Mouse (Mus musculus): ENCODE measurements around the gene Oaf.

The Oaf gene

GRCm38 (mm10) chr9:43245801-43246570 is 6.3 kb upstream of the Oaf start:
- no peak for DNase-seq (ENCODE audit: low spot score)

GRCm38 (mm10) chr9:43242432-43242831 is 2.7 kb upstream of the Oaf start:
- DNase-seq (ENCODE audit: low spot score) = no peak

- DNase-seq (ENCODE audit: low spot score) = no peak
Measured at GRCm38 (mm10) chr9:43241970-43242369, 2.3 kb upstream of the Oaf start.

- DNase-seq (ENCODE audit: low spot score) = no peak
Measured at GRCm38 (mm10) chr9:43241291-43241690, 1.6 kb upstream of the Oaf start.

GRCm38 (mm10) chr9:43240594-43240900 is 836 bp upstream of the Oaf start:
- no peak for DNase-seq (ENCODE audit: low spot score)

GRCm38 (mm10) chr9:43238631-43239545 is 823 bp downstream of the Oaf start:
- no peak for DNase-seq (ENCODE audit: low spot score)

GRCm38 (mm10) chr9:43238167-43238566 is 1.5 kb downstream of the Oaf start:
- DNase-seq (ENCODE audit: low spot score) = no peak

- DNase-seq (ENCODE audit: low spot score) = no peak
Measured at GRCm38 (mm10) chr9:43237111-43237775, 2.5 kb downstream of the Oaf start.

- no peak for DNase-seq (ENCODE audit: low spot score)
Measured at GRCm38 (mm10) chr9:43236576-43236975, 3.1 kb downstream of the Oaf start.

GRCm38 (mm10) chr9:43236106-43236505 is 3.6 kb downstream of the Oaf start:
- DNase-seq (ENCODE audit: low spot score) = no peak

- DNase-seq (ENCODE audit: low spot score) = no peak
Measured at GRCm38 (mm10) chr9:43235336-43235735, 4.4 kb downstream of the Oaf start.

GRCm38 (mm10) chr9:43234496-43234895 is 5.2 kb downstream of the Oaf start:
- no peak for DNase-seq (ENCODE audit: low spot score)

- no peak for DNase-seq (ENCODE audit: low spot score)
Measured at GRCm38 (mm10) chr9:43233515-43233914, 6.2 kb downstream of the Oaf start.

GRCm38 (mm10) chr9:43233044-43233443 is 6.7 kb downstream of the Oaf start:
- no peak for DNase-seq (ENCODE audit: low spot score)

- no peak for DNase-seq (ENCODE audit: low spot score)
Measured at GRCm38 (mm10) chr9:43232286-43232685, 7.4 kb downstream of the Oaf start.

GRCm38 (mm10) chr9:43231805-43232204 is 7.9 kb downstream of the Oaf start:
- no peak for DNase-seq (ENCODE audit: low spot score)

GRCm38 (mm10) chr9:43230886-43231285 is 8.8 kb downstream of the Oaf start:
- DNase-seq (ENCODE audit: low spot score) = no peak

GRCm38 (mm10) chr9:43229962-43230361 is 9.7 kb downstream of the Oaf start:
- DNase-seq (ENCODE audit: low spot score) = no peak

GRCm38 (mm10) chr9:43229398-43229895 is 10.3 kb downstream of the Oaf start:
- no peak for DNase-seq (ENCODE audit: low spot score)

- DNase-seq (ENCODE audit: low spot score) = no peak
Measured at GRCm38 (mm10) chr9:43228745-43229144, 11.0 kb downstream of the Oaf start.

GRCm38 (mm10) chr9:43227626-43228025 is 12.1 kb downstream of the Oaf start:
- no peak for DNase-seq (ENCODE audit: low spot score)

- no peak for DNase-seq (ENCODE audit: low spot score)
Measured at GRCm38 (mm10) chr9:43226573-43227160, 13.0 kb downstream of the Oaf start.

Data from left cerebral cortex, adult 11 months (tissue).